Mouse (Mus musculus) adrenal gland, postnatal 10 days (tissue): ENCODE results near the gene Kcnh1. TPM values are rescaled to one million over a fixed set of nuclear protein-coding genes. Genes with fewer than 3 reads are reported as not detected.

ENCODE experiments used
- DNase-seq: peaks from one replicate; pipeline ENCODE4 v3.0.0; 2021; ENCODE audit warnings: mixed read lengths
- long read RNA-seq, 2 experiments: library from polyadenylated mRNA; stranded (forward); transcript quantifications; one replicate each; pipeline ENCODE4 v2.0.0; 2021
- total RNA-seq, 2 experiments: library from RNA; stranded (reverse); gene quantifications; 2 replicates each; pipeline ENCODE4 v1.2.3; 2021

The Kcnh1 gene
- total RNA-seq, result under 1 TPM; 0.24 to 0.64 TPM
- long read RNA-seq, experiment 1, result 0 reads
- long read RNA-seq, experiment 2, partial matches to known transcripts, result 0 of 1 reads
- long read RNA-seq, experiment 2, other reads (novel, unspliced or antisense), result 1 of 1 reads

GRCm38 (mm10) chr1:192190508-192191321 lies at the start of gene Kcnh1:
TSS of gene Kcnh1 (plus strand) at chr1:192190774.
- peak; percentile 96 for DNase-seq

DNA sequence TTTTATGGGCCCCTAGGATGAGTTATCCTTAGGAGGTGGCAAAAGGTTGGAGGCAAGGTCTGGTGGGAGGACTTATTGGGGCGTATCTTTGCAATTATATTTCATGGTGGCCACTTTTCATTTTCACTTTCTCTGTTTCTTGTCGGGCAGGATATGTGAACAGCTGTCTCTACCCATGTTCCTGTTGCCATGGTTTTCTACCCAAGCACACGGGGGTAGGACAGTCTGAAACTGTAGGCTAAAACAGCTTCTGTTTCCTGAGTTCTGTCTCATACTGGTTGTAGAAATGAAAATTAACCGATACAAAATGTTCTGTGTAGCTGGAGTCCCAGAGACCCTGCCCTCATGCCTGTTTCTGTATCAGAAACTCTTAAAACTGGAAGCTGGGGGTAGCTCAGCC lies 39.4 kb upstream of the Kcnh1 start:
- DNase-seq, result no peak

DNA sequence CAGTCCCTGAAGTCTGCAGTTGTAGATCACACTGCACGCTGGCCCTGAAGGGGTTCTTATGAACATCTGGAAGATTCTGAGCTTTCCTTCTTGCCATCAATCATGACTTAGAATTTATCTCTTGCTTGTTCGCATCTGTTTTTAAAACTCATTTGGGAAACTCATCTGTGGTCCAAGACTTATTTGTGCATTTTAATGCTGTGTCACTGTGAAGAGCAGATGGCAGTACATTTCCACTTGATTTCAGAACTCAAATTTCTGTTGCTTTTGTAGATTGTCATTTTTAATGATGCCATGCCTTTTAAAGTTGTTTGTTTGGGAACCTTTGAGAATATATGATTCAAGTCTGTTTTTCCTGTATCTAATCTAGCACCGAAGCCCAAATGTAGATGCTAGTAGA lies 19.1 kb upstream of the Kcnh1 start:
- DNase-seq, result no peak

GRCm38 (mm10) chr1:192179877-192180276 lies 10.7 kb upstream of the Kcnh1 start:
- DNase-seq, result no peak

- no peak for DNase-seq
These were observed 8.8 kb upstream of the Kcnh1 start for GRCm38 (mm10) chr1:192181696-192182257.

DNA sequence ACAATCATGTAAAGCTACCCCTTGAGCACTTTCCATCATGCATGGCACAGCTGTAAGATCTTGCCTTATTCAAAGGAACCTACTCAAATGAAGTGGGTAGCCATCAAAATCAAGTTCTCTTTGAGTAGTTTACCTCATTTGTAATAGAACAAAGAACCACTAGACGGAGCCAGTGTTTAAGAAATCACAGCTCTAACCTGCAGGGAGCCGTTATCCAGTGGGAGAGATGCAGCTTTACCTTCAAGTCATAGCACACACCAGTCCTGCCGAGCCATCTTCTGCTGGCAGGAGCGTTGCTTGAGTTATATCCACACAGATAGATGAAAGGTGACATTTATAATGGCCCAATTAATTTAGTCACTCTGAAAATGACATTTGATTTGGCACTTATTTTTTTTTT lies 1.5 kb upstream of the Kcnh1 start:
- peak; percentile 30 for DNase-seq

DNA sequence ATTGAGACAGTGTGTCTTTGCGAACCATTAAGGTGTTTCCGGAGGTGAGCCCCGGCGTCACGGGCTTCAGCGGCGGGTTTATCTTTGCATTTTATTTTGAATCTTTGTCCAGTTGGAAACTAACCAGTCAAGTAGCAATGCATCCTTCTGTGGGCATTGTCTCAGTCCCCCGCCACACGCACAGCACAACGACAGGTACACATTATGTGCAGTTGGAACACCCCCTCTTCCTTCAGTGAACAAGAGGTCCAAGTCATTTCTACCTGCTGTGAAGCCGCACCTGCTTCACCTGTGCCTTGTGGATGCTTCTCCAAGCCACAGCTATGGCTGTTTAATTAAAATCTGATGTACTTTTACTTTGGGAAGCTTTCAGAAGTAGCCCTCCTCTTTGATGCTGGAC lies 803 bp upstream of the Kcnh1 start:
- no peak for DNase-seq

GRCm38 (mm10) chr1:192191322-192191639 lies 707 bp downstream of the Kcnh1 start:
- no peak for DNase-seq

- DNase-seq, result no peak
These were observed 1.3 kb downstream of the Kcnh1 start for GRCm38 (mm10) chr1:192191859-192192258.

DNA sequence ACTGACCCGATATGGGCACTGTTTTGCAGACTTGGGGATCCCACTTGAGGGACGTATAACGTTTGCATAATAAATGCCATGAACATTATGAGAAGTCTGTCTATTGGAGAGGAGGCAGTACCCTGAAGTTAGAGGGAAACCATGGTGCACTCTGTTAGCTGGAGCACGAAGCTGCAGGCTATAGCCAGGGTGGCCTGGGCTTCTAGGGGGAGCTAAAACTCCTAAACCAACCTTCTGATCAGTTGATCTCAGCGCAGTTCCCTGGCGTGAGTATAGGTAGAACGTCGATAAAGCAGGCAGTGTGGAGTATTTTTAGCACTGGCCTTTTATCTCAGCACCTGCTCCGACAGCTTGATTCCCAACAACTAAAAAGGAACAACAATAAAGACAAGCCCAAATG lies 2.1 kb downstream of the Kcnh1 start:
- no peak for DNase-seq

GRCm38 (mm10) chr1:192193656-192194055 lies 3.1 kb downstream of the Kcnh1 start:
- no peak for DNase-seq

DNA sequence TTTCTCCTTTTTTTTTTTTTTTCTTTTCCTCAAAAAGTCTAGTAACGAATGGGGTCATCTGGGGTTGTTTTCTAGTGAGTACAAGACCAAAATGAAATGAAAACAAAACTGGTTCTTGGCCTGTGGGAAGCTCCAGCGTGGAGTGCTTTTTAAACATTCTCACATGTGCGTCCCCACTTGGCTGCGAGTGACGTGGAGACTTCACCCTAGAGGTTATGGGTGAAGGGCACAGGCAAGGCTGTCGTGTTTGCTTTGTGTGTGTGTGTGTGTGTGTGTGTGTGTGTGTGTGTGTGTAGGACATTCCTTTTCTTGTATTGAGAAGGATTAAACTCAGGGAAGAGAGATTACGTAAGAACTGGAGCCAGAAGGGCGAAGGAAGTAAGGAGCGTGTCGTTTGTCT lies 6.9 kb downstream of the Kcnh1 start:
- DNase-seq, result no peak

- no peak for DNase-seq
These were observed 12.4 kb downstream of the Kcnh1 start for GRCm38 (mm10) chr1:192202936-192203335.

GRCm38 (mm10) chr1:192207956-192208355 lies 17.4 kb downstream of the Kcnh1 start:
- DNase-seq, result no peak

DNA sequence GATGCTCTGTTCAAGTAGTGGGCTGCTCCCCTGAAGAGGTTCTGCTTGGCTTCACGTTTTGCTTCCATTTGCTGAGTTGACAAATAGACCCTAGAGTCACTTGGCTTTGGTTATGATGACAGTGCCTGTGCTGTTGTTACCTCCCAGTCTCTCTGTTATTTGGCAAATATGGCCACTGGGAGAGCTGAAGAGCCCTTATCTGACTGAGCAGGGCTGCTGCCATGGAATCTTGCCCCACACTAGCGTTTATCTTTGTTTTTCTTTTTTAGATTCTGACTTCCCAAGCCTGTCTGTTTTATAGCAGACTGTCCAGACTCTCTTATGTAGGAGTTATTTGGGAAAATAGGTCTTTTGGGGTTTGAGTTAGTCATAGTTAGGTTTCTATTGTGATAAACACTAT lies 21.9 kb downstream of the Kcnh1 start:
- no peak for DNase-seq

DNA sequence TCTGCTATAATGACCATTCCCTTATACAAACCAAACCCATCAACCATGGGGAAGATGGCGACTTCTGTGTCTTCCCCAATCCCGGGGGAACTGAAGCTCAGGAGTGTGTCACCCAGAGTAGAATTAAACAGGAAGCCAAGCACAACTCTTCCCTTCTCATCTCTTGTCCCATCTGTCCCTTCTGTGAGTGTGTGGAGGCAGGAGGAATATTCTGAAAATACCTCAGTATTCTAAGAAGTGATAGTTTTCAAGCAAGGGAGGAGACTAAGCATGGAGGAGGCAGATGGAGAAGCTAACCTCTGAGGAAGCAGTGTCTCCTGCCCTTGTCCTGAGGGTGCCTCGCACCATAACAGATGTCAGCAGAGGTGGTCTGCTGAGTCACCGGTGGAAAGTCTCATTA lies 24.1 kb downstream of the Kcnh1 start:
- no peak for DNase-seq

DNA sequence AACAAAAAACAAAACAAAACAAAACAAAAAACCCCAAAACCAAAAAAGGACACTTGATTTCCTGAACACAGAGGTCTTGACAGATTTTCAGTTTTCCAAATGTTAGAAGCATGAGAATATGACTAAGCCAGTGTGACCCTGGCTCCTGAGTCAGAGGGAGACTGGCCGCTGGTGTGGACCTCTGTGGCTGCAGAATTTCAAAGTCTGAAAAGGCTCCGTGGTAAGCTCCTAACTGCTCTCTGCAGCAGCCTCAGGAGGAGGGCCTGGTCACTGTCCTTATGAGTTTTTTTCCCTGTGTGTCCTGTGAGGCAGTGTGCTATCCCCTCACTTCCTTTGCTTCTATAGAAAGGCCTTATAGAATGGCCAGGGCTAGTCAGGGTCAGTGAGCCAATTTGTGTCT lies 29.6 kb downstream of the Kcnh1 start:
- DNase-seq, result peak; percentile 42

DNA sequence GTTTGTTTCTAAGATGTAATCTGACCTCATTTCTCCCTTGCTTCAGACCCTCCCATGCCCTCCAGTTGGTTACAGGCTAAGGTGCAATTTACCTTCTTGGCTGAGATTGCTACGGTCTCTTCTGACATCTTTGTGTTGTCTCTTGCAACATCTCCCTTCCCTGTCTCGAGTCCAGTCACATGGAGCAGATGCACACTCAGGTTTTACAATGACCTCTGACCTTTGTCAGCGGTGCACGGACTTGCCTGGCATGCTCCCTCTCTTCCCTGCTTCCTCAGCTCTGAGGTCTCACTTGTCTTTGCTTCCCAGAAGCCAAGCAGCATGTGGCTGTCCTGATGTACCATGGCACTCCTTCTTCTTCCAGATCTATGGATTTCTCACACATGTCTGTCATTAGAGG lies 33.6 kb downstream of the Kcnh1 start:
- no peak for DNase-seq

DNA sequence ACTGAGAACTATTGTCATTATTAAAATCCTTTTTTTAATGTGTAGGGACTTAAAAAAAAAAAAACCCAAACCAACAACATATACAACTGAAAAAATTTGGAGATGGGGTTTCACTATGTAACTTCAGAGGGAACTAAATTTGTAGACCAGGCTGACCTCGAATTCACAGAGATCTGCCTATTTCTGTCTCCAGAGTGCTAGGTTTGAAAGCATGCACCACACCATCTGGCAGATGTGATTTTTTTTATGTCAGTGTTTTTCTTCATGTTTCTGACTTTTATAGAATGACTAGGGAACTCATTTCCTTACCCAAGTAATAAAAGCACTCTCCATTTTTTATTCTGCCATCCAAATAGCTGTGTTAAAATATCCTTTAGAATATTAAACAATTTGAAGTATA lies 42.1 kb downstream of the Kcnh1 start:
- DNase-seq, result no peak

DNA sequence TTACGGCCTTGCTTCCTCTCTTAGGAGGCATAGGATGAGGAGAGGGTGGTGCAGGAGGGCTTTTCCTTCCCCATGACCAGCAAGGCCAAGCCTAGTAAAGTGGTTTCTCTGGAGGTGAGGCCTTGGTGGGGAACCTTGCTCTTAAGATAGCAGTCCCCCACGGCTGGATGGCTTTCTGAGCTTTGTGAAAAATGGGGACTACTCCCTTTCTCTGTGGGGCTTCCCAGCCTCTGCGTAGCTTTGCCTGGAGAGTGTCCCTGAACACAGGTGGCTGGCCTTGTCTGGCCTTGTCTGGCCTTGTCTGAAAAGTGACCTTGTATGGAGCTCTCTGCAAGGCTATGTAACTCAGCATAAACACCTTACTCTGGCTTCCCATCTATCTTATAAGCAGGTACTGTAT lies 56.3 kb downstream of the Kcnh1 start:
- DNase-seq, result peak; percentile 21

GRCm38 (mm10) chr1:192259146-192259545 lies 68.6 kb downstream of the Kcnh1 start:
- no peak for DNase-seq

GRCm38 (mm10) chr1:192259616-192260015 lies 69.0 kb downstream of the Kcnh1 start:
- DNase-seq, result no peak

- DNase-seq, result no peak
These were observed 75.1 kb downstream of the Kcnh1 start for GRCm38 (mm10) chr1:192265704-192266103.

- no peak for DNase-seq
These were observed 76.4 kb downstream of the Kcnh1 start for GRCm38 (mm10) chr1:192266956-192267355.
